Mouse (Mus musculus): Measurements from ENCODE around the gene Iqsec1. TPM values are rescaled to one million over a fixed set of nuclear protein-coding genes. Genes with fewer than 3 reads are reported as not detected.

The Iqsec1 gene
- polyA plus RNA-seq, 1 experiment = 191 TPM

DNA sequence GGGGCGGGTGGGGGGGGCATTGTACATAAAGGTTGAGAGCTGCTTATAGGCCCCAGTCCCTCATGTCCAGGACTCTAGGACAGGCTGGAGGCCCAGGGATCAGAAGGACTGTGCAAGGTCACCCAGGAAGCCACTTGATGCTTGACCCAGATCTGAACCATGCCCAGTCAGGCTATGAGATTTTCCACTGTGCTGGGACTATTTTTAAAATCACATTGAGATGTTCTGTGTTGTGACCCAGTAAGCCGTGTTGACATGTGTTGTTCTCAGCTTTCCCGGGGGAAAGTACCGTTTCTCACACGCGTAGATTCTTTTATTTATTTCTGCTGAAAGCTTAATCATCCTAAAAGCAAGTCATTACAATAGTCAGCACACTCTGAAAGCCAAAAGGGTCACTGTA lies 372.5 kb downstream of the Iqsec1 start:
- no peak for DNase-seq
- TF ChIP-seq CTCF (IDR thresholded peaks at IDR 0.05; ENCODE audit: insufficient read depth, low read length) (no peak), POLR2A (IDR thresholded peaks at IDR 0.05; ENCODE audit: borderline replicate concordance, extremely low read depth, low read depth, low read length) (no peak)
- Histone ChIP-seq H3K4me1 (ENCODE audit: control insufficient read depth, insufficient read depth, low read length) (peaks cover 10% of the 10 kb centered on the region), H3K4me3 (replicated peaks; ENCODE audit: extremely low read depth, low read depth, low read length) (no peak overlapping the region)
- 74% methylated on average over 6 of the region's 6 CpGs for WGBS

DNA sequence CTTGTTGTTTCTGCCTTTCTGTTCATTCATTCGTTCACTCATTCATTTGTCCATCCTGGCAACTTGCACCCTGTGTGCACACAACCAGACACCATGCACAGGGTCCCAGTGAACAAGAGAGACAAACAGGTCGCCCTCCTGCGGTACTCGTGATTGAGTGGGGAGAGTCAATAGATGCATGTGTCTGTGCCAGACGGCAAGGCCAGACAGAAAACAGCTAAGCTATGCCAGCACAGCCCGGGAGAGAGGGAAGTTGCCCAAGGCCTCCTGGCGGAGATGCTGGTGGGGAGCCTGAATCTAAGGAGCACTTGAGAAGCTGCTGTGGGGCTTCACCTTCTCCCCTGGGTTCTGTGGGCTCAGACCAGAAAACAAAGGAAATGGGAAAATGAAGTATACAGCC lies 373.1 kb downstream of the Iqsec1 start:
- TF ChIP-seq POLR2A (IDR thresholded peaks at IDR 0.05; ENCODE audit: borderline replicate concordance, extremely low read depth, low read depth, low read length) (no peak), CTCF (IDR thresholded peaks at IDR 0.05; ENCODE audit: insufficient read depth, low read length) (no peak)
- Histone ChIP-seq H3K4me1 (ENCODE audit: control insufficient read depth, insufficient read depth, low read length) (peaks cover 6% of the 10 kb centered on the region), H3K4me3 (replicated peaks; ENCODE audit: extremely low read depth, low read depth, low read length) (no peak overlapping the region)
- no peak for DNase-seq
- WGBS = 69% methylated on average over 7 of the region's 7 CpGs

DNA sequence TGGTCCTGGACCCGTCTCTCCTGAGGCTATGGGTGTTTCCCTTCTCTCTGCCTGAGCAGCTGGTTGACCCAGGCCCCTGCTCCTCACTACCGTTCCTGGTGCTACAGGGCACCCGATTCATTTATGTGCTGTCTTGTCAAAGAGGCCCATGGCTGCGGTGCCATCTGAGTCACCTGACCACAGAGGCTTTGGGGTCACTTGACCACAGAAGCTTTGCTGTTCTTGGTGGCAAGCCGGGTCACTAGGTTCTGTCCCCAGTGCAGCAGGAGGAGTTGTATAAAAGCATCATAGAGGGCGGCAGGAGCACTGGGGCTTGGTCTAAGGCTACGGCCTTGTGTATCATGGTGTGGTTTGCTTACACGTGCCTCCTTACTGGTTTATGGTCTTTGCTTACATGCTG lies 375.2 kb downstream of the Iqsec1 start:
- TF ChIP-seq CTCF (IDR thresholded peaks at IDR 0.05; ENCODE audit: insufficient read depth, low read length) (no peak), POLR2A (IDR thresholded peaks at IDR 0.05; ENCODE audit: borderline replicate concordance, extremely low read depth, low read depth, low read length) (no peak)
- no peaks in the 10 kb centered on the region; the same call in 1 of the 2 replicates for H3K4me1 ChIP-seq (ENCODE audit: control insufficient read depth, insufficient read depth, low read length)
- no peak for DNase-seq
- 85% methylated on average over 8 of the region's 8 CpGs for WGBS
- no peak overlapping the region for H3K4me3 ChIP-seq (replicated peaks; ENCODE audit: extremely low read depth, low read depth, low read length)

DNA sequence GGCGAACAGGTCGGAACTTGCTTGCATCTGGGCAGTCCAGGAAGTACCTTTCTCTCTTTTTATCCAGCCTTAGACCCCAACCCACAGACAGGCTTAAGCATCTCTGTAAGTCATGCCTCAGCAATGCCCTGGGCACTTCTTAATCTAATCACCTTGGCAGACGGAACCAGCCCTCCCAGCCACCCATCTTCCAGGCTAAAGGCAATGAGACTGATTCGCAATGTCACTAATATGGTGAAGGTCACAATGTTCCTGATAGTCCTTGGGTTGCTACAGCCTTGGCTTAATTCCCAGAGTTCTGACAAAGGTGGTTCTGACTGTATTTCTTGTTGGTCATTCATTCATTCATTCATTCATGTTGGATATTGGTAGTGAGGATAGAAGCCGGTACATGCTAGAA lies 378.2 kb downstream of the Iqsec1 start:
- DNase-seq = no peak
- H3K4me3 ChIP-seq (replicated peaks; ENCODE audit: extremely low read depth, low read depth, low read length) = no peak overlapping the region
- TF ChIP-seq POLR2A (IDR thresholded peaks at IDR 0.05; ENCODE audit: borderline replicate concordance, extremely low read depth, low read depth, low read length) (no peak), CTCF (IDR thresholded peaks at IDR 0.05; ENCODE audit: insufficient read depth, low read length) (no peak)
- 97% methylated on average over 5 of the region's 5 CpGs for WGBS
- H3K4me1 ChIP-seq (ENCODE audit: control insufficient read depth, insufficient read depth, low read length) = peaks cover 2% of the 10 kb centered on the region; the same call in 1 of the 2 replicates

DNA sequence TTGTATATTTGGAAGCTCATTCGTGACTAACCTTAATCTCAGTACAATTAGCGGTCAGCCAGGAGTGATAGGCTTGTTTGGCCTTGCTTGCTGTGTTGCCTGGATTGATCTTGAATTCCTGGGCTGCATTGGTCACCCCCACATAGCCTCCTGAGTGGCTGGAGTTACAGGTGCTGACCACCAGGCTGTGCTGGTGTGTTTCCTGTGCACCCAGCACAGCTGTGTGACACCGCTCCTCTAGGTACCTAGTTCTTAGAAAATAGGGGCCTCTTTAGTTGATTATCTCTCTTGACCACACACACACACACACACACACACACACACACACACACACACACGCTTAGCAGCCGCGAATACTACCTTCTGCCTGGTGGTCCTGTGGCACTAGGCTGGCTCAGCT lies 380.3 kb downstream of the Iqsec1 start:
- no peak for DNase-seq
- peaks cover 2% of the 10 kb centered on the region; the same call in 1 of the 2 replicates for H3K4me1 ChIP-seq (ENCODE audit: control insufficient read depth, insufficient read depth, low read length)
- no peak overlapping the region for H3K4me3 ChIP-seq (replicated peaks; ENCODE audit: extremely low read depth, low read depth, low read length)
- TF ChIP-seq CTCF (IDR thresholded peaks at IDR 0.05; ENCODE audit: insufficient read depth, low read length) (peak; percentile 38; the same call in 1 of the 2 replicates), POLR2A (IDR thresholded peaks at IDR 0.05; ENCODE audit: borderline replicate concordance, extremely low read depth, low read depth, low read length) (no peak)
- 69% methylated on average over 6 of the region's 6 CpGs for WGBS

- H3K4me3 ChIP-seq (replicated peaks; ENCODE audit: extremely low read depth, low read depth, low read length) = no peak overlapping the region
- H3K4me1 ChIP-seq (ENCODE audit: control insufficient read depth, insufficient read depth, low read length) = peaks cover 2% of the 10 kb centered on the region; the same call in 1 of the 2 replicates
- 16% methylated on average over 5 of the region's 5 CpGs for WGBS
- no peak for TF ChIP-seq POLR2A (IDR thresholded peaks at IDR 0.05; ENCODE audit: borderline replicate concordance, extremely low read depth, low read depth, low read length)
- TF ChIP-seq CTCF (IDR thresholded peaks at IDR 0.05; ENCODE audit: insufficient read depth, low read length) = peak; percentile 94
- DNase-seq = peak; percentile 64
Measured at GRCm38 (mm10) chr6:90607196-90607595, 381.3 kb downstream of the Iqsec1 start.

DNA sequence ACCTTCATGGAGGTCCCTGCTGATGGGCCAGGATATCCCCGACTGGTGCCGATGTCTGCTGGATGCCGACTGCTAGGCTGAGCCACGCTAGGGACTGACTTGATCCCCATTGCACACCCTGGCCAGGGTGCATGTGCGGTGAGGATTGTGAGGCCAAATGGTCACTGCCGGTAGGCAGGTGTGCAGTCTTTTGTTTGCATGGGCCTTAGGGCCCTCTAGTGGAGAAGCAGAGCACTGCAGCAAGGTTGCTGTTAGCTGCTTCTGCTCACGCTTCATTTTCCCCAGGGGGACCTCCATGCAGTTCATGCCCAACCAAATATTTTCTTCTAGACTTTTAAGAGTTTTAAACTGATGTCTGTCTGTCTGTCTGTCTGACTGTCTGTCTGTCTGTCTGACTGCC lies 381.9 kb downstream of the Iqsec1 start:
- Histone ChIP-seq H3K4me3 (replicated peaks; ENCODE audit: extremely low read depth, low read depth, low read length) (no peak overlapping the region), H3K4me1 (ENCODE audit: control insufficient read depth, insufficient read depth, low read length) (peaks cover 2% of the 10 kb centered on the region; the same call in 1 of the 2 replicates)
- TF ChIP-seq POLR2A (IDR thresholded peaks at IDR 0.05; ENCODE audit: borderline replicate concordance, extremely low read depth, low read depth, low read length) = no peak
- TF ChIP-seq CTCF (IDR thresholded peaks at IDR 0.05; ENCODE audit: insufficient read depth, low read length) = peak; percentile 95
- peak; percentile 56 for DNase-seq
- WGBS = 39% methylated on average over 7 of the region's 7 CpGs

Other genes with a start within 250 kb of the Iqsec1 start
- 25.7 and 40.2 TPM in 2 replicates for gene Nup210, start 128.1 kb upstream of the Iqsec1 start, polyA plus RNA-seq (2012; rRNA removed)
- 18.4 and 18.7 TPM in 2 replicates for gene Hdac11, start 168.0 kb upstream of the Iqsec1 start, polyA plus RNA-seq (2012; rRNA removed)
- gene Fbln2, start 223.8 kb upstream of the Iqsec1 start, polyA plus RNA-seq (2012; rRNA removed) = 63.0 and 88.3 TPM in 2 replicates